Mouse (Mus musculus) bone marrow, adult 2 months (tissue): ENCODE measurements around the gene Nhsl1. TPM values are rescaled to one million over a fixed set of nuclear protein-coding genes. Genes with fewer than 3 reads are reported as not detected.

Experiments used
- H3K27ac ChIP-seq: fragments of 200-500 bp; 2 replicates; pipeline ENCODE4 v1.5.1; 2012; ENCODE audit warnings: low read depth, mild to moderate bottlenecking, control low read depth, inconsistent platforms, low read length; ENCODE audit not compliant: control insufficient read depth, poor library complexity, insufficient read depth
- H3K4me1 ChIP-seq: fragments of 200-500 bp; 2 replicates; pipeline ENCODE4 v1.6.1; 2011; ENCODE audit warnings: low read length; ENCODE audit not compliant: control insufficient read depth, insufficient read depth
- H3K4me3 ChIP-seq: fragments of 200-500 bp; replicated peaks from 2 replicates; pipeline ENCODE3; 2011; ENCODE audit warnings: mild to moderate bottlenecking, low read depth, low read length, control low read depth; ENCODE audit not compliant: control insufficient read depth
- CTCF ChIP-seq: fragments of 200-500 bp; IDR thresholded peaks from 2 replicates; pipeline ENCODE4 v1.5.1; 2011; ENCODE audit warnings: low read length, control low read depth; ENCODE audit not compliant: control insufficient read depth, insufficient read depth
- POLR2A ChIP-seq: fragments of 200-500 bp; IDR thresholded peaks from 2 replicates; pipeline ENCODE4 v1.6.1; 2011; ENCODE audit warnings: low read depth, mild to moderate bottlenecking, control low read depth, low read length, borderline replicate concordance; ENCODE audit not compliant: control insufficient read depth
- WGBS: fragments of 180-500 bp; shearing (Covaris S2); methylation state at CpG from one replicate; pipeline ENCODE4 v1.1.7; 2018; 5-methylcytosine and 5-hydroxymethylcytosine counted together
- polyA plus RNA-seq: library from polyadenylated mRNA; stranded (reverse); fragments of >200 nt; gene quantifications from 2 replicates; pipeline ENCODE4 v1.2.4, GENCODE M21; 2011; ENCODE audit warnings: low replicate concordance; ENCODE audit not compliant: missing spikeins, insufficient read depth, insufficient read length

Nhsl1 gene
- polyA plus RNA-seq, 1 experiment = 1.6 TPM

DNA sequence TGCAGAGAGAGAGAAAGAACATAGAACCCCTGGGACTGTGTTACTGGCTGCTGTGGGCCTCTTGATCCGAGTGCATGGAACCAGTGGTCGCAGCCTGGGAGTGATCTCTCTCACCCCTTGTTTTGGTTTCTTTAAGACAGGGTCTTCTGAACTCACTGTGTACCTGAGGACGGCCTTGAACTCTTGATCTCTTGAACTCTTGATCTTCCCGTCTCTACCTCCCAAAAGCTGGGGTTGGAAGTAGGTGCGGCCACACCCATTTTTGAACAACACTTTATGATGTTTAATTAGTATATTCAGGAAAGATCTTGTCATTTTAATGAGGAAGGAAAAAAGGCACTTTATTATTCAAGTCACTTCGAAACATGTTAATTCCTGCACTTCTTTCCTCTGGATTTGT lies 37.7 kb downstream of the Nhsl1 start:
- Histone ChIP-seq H3K27ac (no peak overlapping the region), H3K4me1 (no peaks in the 10 kb centered on the region), H3K4me3 (no peak overlapping the region)
- TF ChIP-seq CTCF (no peak), POLR2A (no peak)
- WGBS = 80% methylated on average over 6 of the region's 6 CpGs

DNA sequence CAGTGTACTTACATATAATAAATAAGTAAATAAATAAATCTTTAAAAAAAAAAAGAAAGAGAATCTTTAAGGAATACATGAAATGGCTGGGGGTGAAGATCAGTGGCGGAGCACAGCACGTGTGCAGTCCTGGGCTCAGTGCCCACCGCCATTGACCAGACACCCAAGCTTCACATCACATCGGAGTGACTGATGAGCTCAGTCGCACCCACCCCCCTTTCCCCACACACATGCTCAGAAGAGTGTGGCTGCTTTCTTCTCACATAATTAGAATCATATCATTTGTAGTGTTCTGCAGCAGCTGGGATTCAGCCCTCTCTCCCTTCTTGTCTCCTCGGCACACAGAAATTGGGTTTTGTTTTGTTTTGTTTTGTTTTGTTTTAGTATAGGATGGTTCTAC lies 38.4 kb downstream of the Nhsl1 start:
- H3K4me3 ChIP-seq = no peak overlapping the region
- 85% methylated on average over 6 of the region's 6 CpGs for WGBS
- TF ChIP-seq POLR2A = no peak
- TF ChIP-seq CTCF = no peak
- H3K4me1 ChIP-seq = no peaks in the 10 kb centered on the region
- no peak overlapping the region for H3K27ac ChIP-seq

DNA sequence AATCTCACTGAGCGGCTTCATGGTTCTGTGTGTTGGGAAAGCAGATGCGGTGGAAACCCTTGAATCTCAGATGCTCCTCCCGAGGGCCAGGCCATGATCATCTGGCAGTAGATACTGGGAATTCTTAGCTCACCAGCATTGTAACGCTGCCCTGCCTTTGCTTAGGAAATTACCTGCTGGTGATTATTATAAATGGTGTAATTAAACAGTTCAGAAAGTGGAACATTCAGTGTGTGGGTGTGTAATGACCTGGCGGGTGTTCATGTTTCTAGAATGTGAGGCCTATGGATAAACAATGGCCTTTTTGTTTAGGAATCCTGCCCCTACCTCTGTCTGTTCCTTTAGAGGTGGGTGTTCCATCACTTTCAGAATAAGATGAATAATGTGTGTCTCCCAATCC lies 39.7 kb downstream of the Nhsl1 start:
- Histone ChIP-seq H3K4me1 (no peaks in the 10 kb centered on the region), H3K4me3 (no peak overlapping the region), H3K27ac (no peak overlapping the region)
- 83% methylated on average over 5 of the region's 5 CpGs for WGBS
- no peak for TF ChIP-seq CTCF
- TF ChIP-seq POLR2A = no peak

DNA sequence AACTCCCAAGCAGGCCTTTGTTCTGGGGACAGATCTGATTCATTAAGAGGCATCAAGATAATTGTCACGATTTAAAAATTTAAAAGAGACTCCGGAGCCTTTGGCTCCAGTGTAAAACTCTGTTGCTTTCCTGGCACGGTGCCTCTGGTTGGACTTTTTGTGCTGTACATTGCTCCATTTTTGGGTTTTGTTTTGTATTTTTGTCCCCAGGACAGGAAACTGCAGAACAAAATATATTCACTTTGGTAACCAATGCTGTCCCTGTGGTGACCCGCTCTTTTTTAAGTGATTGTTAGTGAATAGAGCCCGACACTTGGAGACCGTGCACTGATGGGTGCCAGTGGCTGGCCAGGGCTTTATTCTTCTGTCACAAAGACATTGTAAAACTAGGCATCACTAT lies 41.4 kb downstream of the Nhsl1 start:
- no peak for TF ChIP-seq POLR2A
- TF ChIP-seq CTCF = no peak
- no peak overlapping the region for H3K27ac ChIP-seq
- H3K4me3 ChIP-seq = no peak overlapping the region
- H3K4me1 ChIP-seq = no peaks in the 10 kb centered on the region
- WGBS = 86% methylated on average over 6 of the region's 6 CpGs

DNA sequence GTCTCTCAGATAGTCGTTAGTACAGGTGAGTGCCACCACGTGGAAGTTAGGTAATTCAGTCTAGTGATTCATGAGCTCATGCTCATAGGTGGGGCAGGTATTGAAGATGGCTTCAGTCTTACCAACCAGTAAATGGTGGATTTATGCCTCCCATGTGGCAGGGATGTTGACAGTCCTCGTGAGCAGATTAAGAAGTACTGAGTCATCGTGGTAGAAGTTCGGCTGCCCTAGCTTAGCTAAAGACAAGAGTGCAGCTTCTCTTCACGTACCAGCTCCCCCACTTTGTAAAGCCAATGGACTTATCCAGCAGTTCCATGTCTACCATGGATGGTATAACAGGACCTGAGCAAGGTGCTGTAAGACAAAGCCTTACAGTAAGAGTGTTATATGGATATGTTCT lies 46.6 kb downstream of the Nhsl1 start:
- Histone ChIP-seq H3K27ac (no peak overlapping the region), H3K4me1 (no peaks in the 10 kb centered on the region), H3K4me3 (no peak overlapping the region)
- WGBS = 40% methylated on average over 6 of the region's 6 CpGs
- TF ChIP-seq POLR2A = no peak
- TF ChIP-seq CTCF = no peak

DNA sequence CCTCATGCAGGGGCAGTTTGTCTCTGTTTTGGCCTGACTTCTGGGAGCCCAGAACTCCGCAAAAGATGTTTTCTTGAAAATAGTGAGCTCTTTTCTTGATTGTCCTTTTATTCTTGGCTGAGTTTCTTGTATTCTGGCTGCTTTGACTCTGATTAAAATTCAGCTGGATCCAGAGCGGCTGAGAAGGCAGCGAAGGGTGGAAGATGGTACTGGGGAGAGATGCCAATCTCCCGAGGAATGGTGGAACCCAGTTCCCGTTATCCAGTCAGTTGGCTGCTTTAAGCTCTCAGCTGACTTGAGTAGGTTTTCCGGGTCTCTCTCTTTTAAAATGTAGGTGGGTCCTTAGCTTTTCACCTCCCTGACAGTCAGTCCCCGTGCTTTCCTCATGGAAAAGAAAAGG lies 47.9 kb downstream of the Nhsl1 start:
- H3K27ac ChIP-seq = no peak overlapping the region
- H3K4me3 ChIP-seq = no peak overlapping the region
- TF ChIP-seq CTCF (no peak), POLR2A (no peak)
- 83% methylated on average over 7 of the region's 7 CpGs for WGBS
- H3K4me1 ChIP-seq = no peaks in the 10 kb centered on the region

DNA sequence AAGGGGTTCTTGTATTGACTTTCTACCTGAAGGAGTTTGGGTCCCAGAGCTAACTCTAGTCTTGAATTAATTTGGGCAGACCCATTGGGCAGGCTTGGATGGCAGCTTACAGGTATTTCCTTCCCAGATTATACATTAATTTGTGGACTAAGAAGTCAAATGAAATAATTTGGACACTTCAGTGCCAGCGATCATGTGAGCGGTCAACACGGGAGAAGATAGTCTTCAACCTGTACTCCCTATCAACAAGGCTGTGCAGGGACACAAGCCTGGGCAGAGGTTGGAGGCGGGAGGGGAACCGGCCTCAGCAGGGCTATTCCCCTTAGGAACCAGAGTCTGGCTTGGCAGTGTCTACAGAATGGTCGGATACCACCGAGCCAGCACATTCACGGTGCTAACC lies 49.3 kb downstream of the Nhsl1 start:
- Histone ChIP-seq H3K4me1 (no peaks in the 10 kb centered on the region), H3K4me3 (no peak overlapping the region), H3K27ac (no peak overlapping the region)
- TF ChIP-seq CTCF = no peak
- WGBS = 85% methylated on average over 8 of the region's 8 CpGs

DNA sequence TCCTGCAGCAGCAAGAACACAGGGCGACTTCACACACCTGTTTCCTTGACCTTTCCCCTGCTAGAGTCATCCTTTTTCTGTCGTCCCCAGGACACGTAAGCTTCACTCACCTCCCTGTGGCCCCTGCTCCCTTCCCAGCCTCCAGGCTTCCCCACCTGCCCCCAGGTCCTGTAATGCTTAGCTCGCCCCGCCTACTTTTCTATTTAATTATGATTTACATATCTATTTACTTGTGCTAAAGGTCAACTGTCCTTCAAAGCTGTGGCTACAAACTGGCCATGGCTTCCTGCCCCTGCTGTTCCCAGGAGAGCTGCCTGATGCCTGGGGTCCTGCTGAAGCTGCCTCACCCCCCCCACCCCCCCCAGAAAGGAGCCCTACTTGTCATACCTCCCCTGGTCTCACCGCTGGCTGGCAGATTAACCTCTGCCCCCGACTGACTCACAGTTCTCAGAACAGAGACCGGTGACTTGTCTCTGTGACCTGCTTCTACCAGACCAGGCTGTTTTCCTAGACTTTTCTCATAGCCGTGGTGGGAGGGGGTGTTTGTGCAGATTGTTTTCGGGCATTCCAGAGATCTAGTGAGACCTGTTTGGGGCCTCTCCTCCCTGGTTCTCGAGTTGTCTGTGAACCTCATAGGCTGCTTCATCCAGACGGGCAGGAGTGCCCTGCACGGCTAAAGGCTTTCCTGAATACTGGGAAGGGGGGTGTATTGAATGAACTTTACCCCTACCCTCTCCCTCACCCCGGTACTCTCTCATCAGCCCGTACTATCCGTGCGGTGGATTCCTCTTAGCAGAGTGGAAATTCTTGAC lies 51.9 kb downstream of the Nhsl1 start:
- H3K4me3 ChIP-seq = no peak overlapping the region
- H3K4me1 ChIP-seq = no peaks in the 10 kb centered on the region
- no peak overlapping the region for H3K27ac ChIP-seq
- TF ChIP-seq CTCF = no peak
- TF ChIP-seq POLR2A = no peak
- WGBS = 76% methylated on average over 17 of the region's 17 CpGs

DNA sequence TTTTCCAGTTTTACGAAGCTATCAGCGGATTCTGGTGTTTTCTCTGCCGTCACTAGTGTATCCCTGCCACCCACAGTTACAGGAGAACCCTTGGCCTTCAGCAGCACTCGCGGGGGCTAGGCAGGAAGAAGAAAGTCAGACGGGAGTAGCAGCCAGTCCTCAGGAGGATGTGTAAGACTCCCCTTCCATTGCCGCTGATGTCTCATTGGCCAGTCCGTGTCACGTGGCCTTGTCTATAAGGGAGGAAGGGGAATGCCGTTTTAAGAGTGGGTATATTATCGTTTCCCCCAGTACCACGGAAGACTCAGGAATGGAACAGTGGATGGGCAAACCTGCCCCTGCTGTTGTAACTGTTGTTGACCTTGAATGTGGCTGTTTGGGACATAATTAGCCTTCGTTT lies 53.1 kb downstream of the Nhsl1 start:
- no peaks in the 10 kb centered on the region for H3K4me1 ChIP-seq
- WGBS = 75% methylated on average over 13 of the region's 13 CpGs
- TF ChIP-seq CTCF = no peak
- no peak for TF ChIP-seq POLR2A
- H3K4me3 ChIP-seq = no peak overlapping the region
- no peak overlapping the region for H3K27ac ChIP-seq
